Mouse (Mus musculus): ENCODE measurements around the gene Zfp800. TPM values are rescaled to one million over a fixed set of nuclear protein-coding genes. Genes with fewer than 3 reads are reported as not detected.

The Zfp800 gene
- polyA plus RNA-seq, 1 experiment from 2014 or later, result 28.6 TPM

DNA sequence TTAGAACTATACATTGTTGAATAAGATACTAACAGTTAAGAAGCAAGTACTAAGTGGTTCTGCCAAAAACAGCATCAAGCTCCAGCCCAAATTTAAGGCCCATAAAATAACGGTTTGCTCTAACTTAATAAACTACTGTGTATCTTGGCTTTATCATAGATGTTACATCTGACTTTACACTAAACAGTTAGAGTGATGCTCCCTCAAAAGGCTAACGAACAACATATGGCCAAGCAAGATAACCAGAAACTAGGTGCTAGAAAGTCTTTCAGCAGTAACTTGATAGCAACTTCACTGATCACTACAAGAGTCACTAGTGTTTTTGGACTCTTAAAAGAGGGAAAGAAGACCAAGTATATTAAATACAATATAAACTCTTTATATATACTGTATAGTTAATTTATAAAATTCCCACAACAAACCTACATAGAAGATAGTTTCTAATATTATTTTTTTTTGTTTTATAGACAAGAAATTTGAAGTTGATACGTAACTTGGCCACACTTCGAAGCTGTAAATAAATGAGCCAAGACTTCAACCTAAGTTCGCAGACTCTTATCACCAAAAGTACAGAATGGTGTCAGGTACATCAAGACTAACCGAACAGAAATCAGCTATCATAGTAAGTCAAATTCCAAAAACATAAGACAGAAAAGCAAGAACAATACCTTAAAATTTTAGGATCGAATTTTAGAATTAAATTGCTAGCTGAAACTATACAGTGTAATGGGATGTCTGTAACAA lies 165.0 kb downstream of the Zfp800 start:
- Histone ChIP-seq H3K9me3 (no peaks in the 10 kb centered on the region), H3K4me1 (replicated peaks) (no peaks in the 10 kb centered on the region), H3K4me2 (replicated peaks) (no peak overlapping the region), H3K4me3 (replicated peaks) (no peak overlapping the region), H3K27me3 (no peaks in the 10 kb centered on the region), H3K36me3 (peaks cover 13% of the 10 kb centered on the region; the same call in 1 of the 2 replicates), H3K9ac (replicated peaks) (no peak overlapping the region), H3K27ac (no peak overlapping the region)
- ATAC-seq, result no peak
- WGBS, result 96% methylated on average over 7 of the region's 7 CpGs

- H3K4me2 ChIP-seq (replicated peaks), result no peak overlapping the region
- H3K4me3 ChIP-seq (replicated peaks), result no peak overlapping the region
- ATAC-seq, result no peak
- H3K27ac ChIP-seq, result no peak overlapping the region
- no peaks in the 10 kb centered on the region for H3K27me3 ChIP-seq
- no peaks in the 10 kb centered on the region for H3K9me3 ChIP-seq
- H3K4me1 ChIP-seq (replicated peaks), result no peaks in the 10 kb centered on the region
- no peak overlapping the region for H3K9ac ChIP-seq (replicated peaks)
- peaks cover 13% of the 10 kb centered on the region; the same call in 1 of the 2 replicates for H3K36me3 ChIP-seq
- 92% methylated on average over 3 of the region's 3 CpGs for WGBS
These were observed 169.7 kb downstream of the Zfp800 start for GRCm38 (mm10) chr6:28228085-28228484.

DNA sequence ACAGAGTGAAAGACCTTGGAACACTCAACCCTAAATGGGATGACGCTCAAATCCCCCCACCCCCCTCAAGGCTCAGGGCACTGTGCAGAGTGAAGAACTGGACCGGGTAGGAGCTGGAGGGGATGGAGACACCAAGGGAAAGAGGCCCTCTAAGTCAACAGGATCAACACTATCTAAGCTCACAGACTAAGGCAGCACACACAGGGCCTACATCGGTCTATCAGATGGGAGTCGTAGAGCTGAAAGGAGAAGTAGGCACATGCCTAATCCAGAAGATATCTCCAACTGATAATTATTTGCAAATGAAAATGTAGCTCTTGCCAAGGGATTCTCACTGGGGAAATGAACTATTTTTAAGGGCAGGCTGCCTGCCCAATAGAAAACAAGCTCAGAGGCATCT lies 176.8 kb downstream of the Zfp800 start:
- no peak for ATAC-seq
- no peaks in the 10 kb centered on the region for H3K36me3 ChIP-seq
- WGBS, result 90% methylated on average over 4 of the region's 4 CpGs
- H3K27me3 ChIP-seq, result no peaks in the 10 kb centered on the region
- H3K4me1 ChIP-seq (replicated peaks), result no peaks in the 10 kb centered on the region
- H3K9ac ChIP-seq (replicated peaks), result no peak overlapping the region
- no peak overlapping the region for H3K4me2 ChIP-seq (replicated peaks)
- no peak overlapping the region for H3K27ac ChIP-seq
- no peak overlapping the region for H3K4me3 ChIP-seq (replicated peaks)
- H3K9me3 ChIP-seq, result no peaks in the 10 kb centered on the region

GRCm38 (mm10) chr6:28218386-28218785 lies 179.4 kb downstream of the Zfp800 start:
- H3K4me2 ChIP-seq (replicated peaks), result no peak overlapping the region
- no peaks in the 10 kb centered on the region for H3K9me3 ChIP-seq
- no peak overlapping the region for H3K4me3 ChIP-seq (replicated peaks)
- H3K27ac ChIP-seq, result no peak overlapping the region
- ATAC-seq, result no peak
- H3K27me3 ChIP-seq, result no peaks in the 10 kb centered on the region
- peaks cover 5% of the 10 kb centered on the region; the same call in 1 of the 2 replicates for H3K4me1 ChIP-seq (replicated peaks)
- no peaks in the 10 kb centered on the region for H3K36me3 ChIP-seq
- H3K9ac ChIP-seq (replicated peaks), result no peak overlapping the region
- WGBS, result 85% methylated on average over 8 of the region's 8 CpGs

DNA sequence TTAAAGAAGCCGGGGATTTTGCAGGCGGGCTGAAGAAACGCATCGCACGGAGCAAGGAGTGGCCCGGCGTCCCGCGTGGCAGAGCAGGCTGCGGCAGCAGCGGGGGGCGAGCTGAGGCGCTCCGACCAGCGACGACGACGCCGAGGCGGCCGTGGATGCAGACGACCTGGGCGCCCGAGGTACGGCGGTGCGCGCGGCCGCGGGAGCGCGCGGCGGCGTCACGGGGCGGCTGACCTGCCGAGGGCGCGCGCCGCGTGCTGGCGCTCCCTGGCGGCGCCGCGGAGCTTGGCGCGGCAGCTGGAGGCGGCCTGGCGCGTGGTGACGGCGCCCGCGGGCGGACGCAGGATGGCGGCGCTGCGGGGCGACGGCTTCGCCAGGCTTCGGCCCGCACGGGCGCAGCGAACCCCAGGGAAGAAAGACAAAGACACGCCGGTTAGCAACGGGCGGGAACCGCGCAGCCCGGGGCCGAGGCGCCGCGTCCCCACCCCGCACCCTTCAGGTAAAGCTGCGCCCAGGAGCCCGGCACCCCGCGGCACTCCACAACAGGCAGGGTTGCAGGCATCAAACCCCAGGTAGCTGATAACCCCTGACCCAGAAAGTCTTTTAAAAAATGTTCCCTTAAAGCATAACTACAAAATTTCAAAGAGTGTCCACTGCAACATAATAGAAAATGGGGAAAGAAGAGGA lies 182.4 kb downstream of the Zfp800 start:
- H3K36me3 ChIP-seq, result no peaks in the 10 kb centered on the region
- ATAC-seq, result peak; percentile 96
- under 1% methylated on average over 70 of the region's 87 CpGs for WGBS
- peak overlapping the region; percentile 55 for H3K4me3 ChIP-seq (replicated peaks)
- peaks cover 5% of the 10 kb centered on the region; the same call in 1 of the 2 replicates for H3K4me1 ChIP-seq (replicated peaks)
- H3K27ac ChIP-seq, result peak overlapping the region; percentile 72
- H3K9me3 ChIP-seq, result no peaks in the 10 kb centered on the region
- peak overlapping the region; percentile 77 for H3K9ac ChIP-seq (replicated peaks)
- H3K4me2 ChIP-seq (replicated peaks), result peak overlapping the region; percentile 68
- H3K27me3 ChIP-seq, result no peaks in the 10 kb centered on the region

GRCm38 (mm10) chr6:28214658-28215267 lies 183.0 kb downstream of the Zfp800 start:
- H3K4me2 ChIP-seq (replicated peaks), result peak overlapping the region; percentile 68
- peaks cover 5% of the 10 kb centered on the region; the same call in 1 of the 2 replicates for H3K4me1 ChIP-seq (replicated peaks)
- H3K4me3 ChIP-seq (replicated peaks), result peak overlapping the region; percentile 55
- 38% methylated on average over 13 of the region's 13 CpGs for WGBS
- peak overlapping the region; percentile 72 for H3K27ac ChIP-seq
- H3K36me3 ChIP-seq, result no peaks in the 10 kb centered on the region
- peak overlapping the region; percentile 77 for H3K9ac ChIP-seq (replicated peaks)
- ATAC-seq, result peak; percentile 40
- H3K9me3 ChIP-seq, result no peaks in the 10 kb centered on the region
- no peaks in the 10 kb centered on the region for H3K27me3 ChIP-seq

DNA sequence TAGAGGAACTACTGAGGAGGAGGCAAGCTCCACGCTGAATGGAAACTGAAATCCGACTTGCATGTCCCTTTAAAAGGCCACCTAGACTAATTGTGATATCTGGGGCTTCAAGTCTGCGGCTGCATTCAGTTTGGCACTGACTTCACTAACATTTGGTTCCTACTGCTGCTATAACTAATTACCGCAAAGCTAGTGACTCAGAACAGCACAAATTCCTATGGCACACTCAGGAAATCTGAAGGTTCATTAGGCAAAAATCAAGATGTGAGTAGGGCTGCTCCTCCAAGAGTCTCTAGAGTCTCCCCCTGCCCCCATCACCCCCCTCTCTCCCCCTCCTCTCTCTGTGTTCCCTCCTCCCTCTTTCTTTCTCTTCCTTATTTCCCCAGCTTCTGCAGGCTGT lies 194.4 kb downstream of the Zfp800 start:
- no peak for ATAC-seq
- Histone ChIP-seq H3K36me3 (no peaks in the 10 kb centered on the region), H3K4me1 (replicated peaks) (no peaks in the 10 kb centered on the region), H3K4me2 (replicated peaks) (no peak overlapping the region), H3K9me3 (no peaks in the 10 kb centered on the region), H3K9ac (replicated peaks) (no peak overlapping the region), H3K4me3 (replicated peaks) (no peak overlapping the region), H3K27ac (no peak overlapping the region), H3K27me3 (no peaks in the 10 kb centered on the region)
- WGBS, result 54% methylated on average over 4 of the region's 4 CpGs

DNA sequence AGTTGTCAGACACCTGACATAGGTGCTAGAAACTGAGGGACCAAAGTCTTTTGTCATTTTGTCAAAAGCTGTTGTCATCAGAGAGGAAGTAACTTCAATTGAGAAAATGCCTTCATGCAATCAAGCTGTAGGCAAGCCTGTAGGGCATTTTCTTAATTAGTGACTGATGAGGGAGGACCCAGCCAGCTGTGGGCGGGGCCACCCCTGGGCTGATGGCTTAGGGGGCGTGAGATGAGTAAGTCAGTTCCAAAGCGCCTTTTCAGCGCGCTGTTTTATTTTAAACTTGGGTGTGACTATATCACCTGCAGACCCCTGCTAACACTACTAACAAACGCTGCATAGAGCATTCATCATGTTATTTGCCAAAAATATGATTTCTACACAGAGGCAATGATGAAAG lies 195.0 kb downstream of the Zfp800 start:
- Histone ChIP-seq H3K27ac (no peak overlapping the region), H3K4me1 (replicated peaks) (no peaks in the 10 kb centered on the region), H3K9me3 (no peaks in the 10 kb centered on the region), H3K36me3 (no peaks in the 10 kb centered on the region), H3K9ac (replicated peaks) (no peak overlapping the region), H3K4me3 (replicated peaks) (no peak overlapping the region), H3K27me3 (no peaks in the 10 kb centered on the region), H3K4me2 (replicated peaks) (no peak overlapping the region)
- ATAC-seq, result no peak
- WGBS, result 68% methylated on average over 6 of the region's 6 CpGs

DNA sequence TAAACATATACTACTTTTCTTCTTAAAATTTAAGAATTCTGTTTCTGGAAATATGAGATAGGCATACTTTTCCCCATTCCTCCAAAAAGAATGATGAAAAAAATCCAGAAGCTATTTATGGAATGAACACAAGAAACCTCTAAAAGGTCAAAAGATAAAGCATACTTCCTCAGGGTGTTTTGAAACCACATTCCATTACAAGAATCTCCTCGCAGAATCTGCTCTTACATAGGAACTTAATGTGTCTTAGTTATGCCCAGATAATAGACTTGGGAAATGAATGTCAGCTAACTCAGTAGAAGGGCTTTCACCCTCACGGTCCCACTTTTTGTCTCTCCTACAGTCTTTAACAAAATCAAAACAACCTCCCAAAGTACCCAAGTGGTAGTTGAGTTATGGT lies 203.9 kb downstream of the Zfp800 start:
- Histone ChIP-seq H3K4me2 (replicated peaks) (no peak overlapping the region), H3K27ac (no peak overlapping the region), H3K36me3 (no peaks in the 10 kb centered on the region), H3K27me3 (no peaks in the 10 kb centered on the region), H3K9ac (replicated peaks) (no peak overlapping the region), H3K9me3 (no peaks in the 10 kb centered on the region), H3K4me1 (replicated peaks) (no peaks in the 10 kb centered on the region), H3K4me3 (replicated peaks) (no peak overlapping the region)
- WGBS, result 74% methylated on average over 2 of the region's 2 CpGs
- ATAC-seq, result no peak

GRCm38 (mm10) chr6:28191935-28192334 lies 205.9 kb downstream of the Zfp800 start:
- no peak overlapping the region for H3K27ac ChIP-seq
- no peak for ATAC-seq

More at GRCm38 (mm10) chr6:28191935-28192334, 205.9 kb downstream of the Zfp800 start:
- Histone ChIP-seq H3K9me3 (no peaks in the 10 kb centered on the region), H3K9ac (replicated peaks) (no peak overlapping the region), H3K4me1 (replicated peaks) (no peaks in the 10 kb centered on the region), H3K27me3 (no peaks in the 10 kb centered on the region), H3K36me3 (no peaks in the 10 kb centered on the region), H3K4me2 (replicated peaks) (no peak overlapping the region), H3K4me3 (replicated peaks) (no peak overlapping the region)
- WGBS, result 91% methylated on average over 2 of the region's 2 CpGs
